Mouse (Mus musculus) thymus, adult 18-20 months (tissue): ENCODE measurements around the gene Cyp4a10.
"Not testable (repeated sequence)": the region's sequence is repeated elsewhere in the genome, so short reads cannot be mapped to it uniquely, and the experiment has no call there.

Experiments used
- DNase-seq, 2 experiments: peaks; one replicate each; pipeline ENCODE4 v3.0.0; 2022; ENCODE audit warnings: mixed read lengths in 2 of 2

Gene Cyp4a10

DNA sequence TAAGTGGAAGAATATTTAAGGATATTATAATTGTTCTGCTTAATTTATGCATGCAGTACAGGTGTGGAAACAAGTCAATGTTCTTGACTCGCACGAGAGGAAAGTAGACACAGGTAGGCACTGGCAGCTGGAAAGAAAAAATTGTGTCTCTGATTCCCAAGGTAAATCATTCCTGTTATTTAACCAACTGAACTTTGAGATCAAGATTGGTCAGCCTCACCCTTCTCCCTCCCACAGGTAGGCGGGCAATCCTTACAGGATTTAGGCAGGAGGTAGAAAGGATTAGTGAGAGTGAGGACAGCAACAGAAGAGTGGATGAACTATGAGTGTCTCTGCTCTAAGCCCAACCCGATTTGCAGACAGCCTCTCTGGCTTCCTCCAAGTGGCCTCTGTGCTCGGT is at the start of gene Cyp4a10:
Gene Cyp4a10 (plus strand): TSS at position 265 of the 400 bp plus-strand sequence.
- not testable (repeated sequence) for DNase-seq

DNA sequence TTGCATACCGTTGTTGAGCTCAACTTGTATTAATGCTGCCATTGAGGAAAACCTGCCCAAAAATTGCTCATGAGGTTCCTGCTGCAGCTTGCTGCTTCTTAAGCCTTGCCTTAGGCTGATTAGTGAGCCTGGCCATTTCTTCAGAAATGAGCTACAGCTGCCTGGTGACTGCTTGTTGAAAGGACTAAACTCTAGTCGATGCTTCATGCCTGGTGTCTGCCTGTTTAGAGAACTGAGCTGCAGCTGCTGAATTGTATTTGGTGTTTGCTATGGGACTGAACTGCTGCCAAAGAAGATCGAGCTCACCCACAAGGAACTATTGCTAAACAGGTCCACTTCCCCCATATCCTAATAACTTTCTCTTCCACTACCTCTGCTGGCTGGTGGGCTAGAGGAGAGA is 44.5 kb upstream of the Cyp4a10 start:
- not testable (repeated sequence) for DNase-seq

DNA sequence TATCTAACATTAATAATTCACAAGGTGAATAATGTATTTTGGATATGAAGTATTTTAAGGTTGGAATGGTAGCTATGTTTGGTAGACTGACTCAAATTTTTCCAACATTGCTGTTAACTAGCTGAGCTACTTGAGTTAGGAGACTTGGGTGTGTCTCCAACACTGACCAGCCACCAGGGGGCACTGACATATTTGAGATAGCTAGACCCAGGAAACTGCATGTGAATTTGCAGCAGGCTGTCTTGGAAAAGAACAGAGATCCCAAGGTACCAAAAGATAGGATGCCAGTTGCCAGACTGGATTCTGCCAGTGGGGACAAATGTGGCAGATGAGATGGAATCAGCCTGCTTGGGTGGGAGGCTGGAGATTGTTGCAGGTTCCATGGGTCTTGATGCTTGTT is 42.0 kb upstream of the Cyp4a10 start:
- DNase-seq, result not testable (repeated sequence)

DNA sequence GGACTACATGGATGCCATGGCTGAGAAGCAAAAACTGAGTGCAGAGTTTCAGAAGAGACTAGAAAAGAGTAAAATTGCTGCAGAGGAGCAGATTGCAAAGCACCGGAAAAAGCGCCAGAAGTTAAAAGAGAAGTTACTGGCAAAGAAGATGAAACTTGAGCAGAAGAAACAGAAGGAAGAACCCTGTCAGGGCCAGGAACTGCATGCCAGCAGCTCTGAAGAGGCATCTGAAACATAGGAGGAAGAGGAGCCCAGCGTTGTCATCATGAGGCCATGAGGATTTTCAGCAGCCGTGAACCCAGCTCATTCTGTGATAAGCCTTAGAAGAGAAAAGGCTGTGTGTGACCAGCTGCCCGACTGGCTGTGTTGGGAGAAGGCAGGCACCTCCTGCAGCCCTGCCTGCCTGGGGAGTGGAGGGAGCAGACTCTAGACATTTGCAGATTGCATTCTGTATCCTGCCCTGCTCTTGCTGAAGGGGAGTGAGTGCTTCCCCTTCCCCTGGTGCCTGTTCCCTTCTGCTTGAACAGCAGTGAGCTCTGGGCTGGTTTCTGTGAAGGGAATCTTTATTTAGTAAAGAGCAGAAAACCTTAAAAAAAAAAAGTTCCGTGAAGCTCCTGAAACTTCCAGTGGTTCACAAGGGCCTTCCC is 36.9 kb upstream of the Cyp4a10 start:
- no peak for DNase-seq

DNA sequence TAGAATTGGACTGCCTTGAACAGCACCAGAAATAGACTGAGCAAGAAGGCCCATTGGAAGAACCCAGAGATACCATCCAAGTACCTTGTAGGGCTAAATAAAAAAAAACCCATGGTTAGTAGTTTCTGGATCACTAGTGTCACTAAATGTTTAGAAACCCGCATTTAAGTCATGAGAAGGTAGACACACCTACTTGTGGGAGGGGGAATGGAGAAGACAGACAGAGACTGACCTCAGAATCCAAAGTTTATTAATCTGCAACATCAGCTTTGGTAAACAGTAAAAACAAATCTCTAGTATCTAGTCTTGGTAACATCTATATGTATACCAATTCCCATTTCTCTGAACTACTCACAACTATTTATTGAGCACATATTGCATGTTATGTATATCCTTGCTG is 22.1 kb upstream of the Cyp4a10 start, which contains the start of gene Cyp4a14:
Gene Cyp4a14 (minus strand): TSS at position 142 of the 400 bp plus-strand sequence.
- DNase-seq, result no peak

DNA sequence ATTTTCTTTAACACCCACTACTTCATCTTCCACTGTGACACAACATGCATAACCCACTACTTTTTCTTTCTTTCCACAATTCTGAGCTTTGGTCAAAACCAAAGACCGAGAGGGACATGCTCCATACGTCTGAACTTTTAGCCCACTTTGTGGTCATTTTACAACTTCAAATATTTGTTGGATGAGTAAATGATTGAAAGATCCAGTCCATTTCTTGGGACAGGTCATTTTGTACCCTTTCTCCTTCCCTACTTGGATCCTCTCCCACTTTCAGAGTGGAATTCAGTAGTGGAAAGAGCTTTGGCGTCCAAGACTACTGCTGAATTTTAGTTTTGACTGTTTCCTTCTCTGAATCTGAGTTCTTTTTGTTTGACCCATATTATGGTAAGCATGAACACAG is 20.6 kb upstream of the Cyp4a10 start:
- no peak for DNase-seq

DNA sequence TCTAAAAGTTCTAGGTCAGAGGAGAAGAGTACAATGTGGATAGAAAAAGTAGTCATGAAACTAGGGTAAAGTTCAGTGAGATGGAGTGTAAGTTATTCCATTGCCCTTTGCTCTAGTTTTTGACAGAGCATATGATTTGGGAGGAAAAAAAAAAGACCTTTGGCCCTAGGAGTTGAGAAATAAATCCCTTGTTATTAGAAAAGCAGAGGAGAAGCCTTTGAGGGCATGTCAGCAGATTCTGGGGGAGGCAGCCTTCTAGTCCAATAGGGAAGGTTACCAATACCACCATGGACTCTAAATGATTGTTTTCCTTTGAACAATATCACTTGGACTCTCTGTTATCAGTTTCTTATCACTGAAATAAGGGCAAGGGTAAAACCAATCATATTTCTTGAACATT is 4.1 kb upstream of the Cyp4a10 start:
- not testable (repeated sequence) for DNase-seq

DNA sequence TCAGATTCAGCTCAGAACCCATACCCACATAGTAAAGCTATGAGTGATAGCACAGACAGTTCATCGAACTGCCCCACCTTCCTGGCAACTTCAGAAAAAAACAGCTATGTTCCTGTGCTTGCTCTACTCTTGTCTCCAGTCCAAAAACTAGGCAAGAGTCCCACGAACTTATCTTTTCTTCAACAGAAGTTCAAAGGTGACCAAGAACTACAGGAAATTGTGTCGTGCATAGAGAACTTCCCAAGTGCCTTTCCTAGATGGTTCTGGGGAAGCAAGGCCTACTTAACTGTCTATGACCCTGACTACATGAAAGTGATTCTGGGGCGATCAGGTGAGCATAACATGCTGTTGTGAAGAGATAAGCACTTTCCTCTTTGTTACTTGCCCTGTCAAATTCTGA is 1.4 kb downstream of the Cyp4a10 start:
- no peak for DNase-seq

DNA sequence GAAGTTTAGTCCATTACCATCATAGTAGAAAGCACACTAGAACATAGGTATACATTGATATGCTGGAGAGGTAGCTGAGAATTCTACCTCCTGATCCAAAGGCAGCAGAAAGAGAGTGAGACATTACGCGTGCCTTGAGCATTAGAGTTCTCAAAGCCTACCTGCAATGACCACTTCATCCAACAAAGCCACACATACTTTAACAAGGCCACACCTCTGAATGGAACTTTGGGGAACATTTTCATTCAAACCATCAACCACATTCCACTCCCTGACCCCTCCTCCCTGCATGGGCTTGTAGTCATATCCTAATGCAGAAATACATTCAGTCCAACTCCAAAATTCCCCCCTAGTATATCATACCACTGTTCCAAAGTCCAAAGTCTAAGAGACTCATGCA is 3.7 kb downstream of the Cyp4a10 start:
- DNase-seq, result no peak

DNA sequence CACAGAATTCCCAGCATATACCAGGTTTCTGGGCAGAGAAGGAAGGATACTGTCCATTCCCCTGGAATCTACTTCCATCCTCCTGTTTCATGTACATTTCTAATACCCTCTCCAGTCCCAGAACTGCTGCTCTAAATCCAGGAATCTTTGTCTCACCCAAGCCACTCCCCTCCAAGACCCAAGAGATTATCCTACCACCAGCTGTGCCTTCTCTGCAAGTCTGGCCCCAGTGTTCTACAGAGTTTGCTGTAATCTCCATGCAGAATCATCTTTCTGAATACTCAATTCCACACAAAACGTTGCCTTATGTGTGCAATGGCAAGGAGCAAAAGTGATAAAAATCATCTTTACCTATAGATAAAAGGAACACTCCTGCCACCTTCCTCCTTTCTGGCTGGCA is 27.0 kb downstream of the Cyp4a10 start:
- no peak for DNase-seq

DNA sequence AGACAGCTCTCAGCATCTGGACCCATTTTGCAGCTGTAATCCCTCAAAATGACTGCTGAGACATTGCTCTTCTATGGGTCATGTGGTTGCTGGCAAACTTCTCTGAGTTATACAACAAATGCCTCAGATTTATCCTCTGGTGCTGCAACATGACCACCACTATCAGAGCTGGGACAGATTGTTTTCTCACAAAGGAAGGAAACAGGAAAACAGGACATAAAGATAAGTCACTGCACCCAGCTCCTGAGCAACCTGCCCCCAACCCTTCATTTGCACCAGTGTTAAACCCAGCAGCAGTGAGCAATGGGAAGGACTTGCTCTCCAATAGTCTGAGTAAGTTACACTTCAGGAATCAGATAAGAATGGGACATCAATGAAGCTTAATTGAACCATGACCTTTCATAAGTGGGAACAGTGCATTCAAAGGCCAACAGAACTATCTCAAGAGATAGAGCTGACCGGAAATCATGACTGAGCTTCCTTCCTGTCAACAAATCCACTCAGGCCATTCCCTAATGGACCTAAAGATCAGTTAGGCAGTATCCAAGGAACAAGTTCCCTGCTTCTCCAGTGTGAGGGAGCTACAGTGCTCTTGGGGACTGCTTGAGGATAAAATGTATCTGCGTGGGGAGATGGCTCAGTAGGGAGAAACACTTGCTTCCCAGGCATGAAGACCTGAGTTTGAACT is 28.2 kb downstream of the Cyp4a10 start:
- no peak for DNase-seq

DNA sequence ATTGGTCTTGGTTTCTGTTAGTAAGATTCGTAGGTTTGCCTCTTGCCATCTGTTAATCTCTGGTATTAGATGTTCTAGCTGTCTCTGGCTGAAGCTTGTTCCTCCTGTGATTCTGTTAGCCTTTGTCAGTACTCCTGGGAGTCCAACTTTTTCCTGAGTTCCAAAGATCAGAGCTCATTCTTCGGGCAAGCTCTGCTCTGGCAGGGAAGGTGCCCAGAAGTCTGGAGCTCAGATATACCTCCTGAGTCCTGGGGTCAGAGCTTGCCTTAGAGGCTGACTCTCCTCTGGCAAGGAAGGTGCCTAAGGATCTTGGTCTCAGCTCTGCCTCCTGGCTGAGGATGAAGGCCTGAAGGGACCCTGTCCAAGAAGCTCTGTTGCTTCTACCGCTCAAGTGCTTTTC is 34.7 kb downstream of the Cyp4a10 start:
- DNase-seq, result no peak

DNA sequence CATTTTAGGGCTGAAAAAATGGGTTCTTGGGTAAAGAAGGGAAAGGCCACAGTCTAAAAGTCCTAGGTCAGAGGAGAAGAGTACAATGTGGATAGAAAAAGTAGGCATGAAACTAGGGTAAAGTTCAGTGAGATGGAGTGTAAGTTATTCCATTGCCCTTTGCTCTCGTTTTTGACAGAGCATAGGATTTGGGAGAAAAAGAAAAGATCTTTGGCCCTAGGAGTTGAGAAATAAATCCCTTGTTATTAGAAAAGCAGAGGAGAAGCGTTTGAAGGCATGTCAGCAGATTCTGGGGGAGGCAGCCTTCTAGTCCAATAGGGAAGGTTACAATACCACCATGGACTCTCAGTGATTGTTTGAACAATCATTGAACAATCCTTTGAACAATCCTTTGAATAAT is 37.4 kb downstream of the Cyp4a10 start:
- no peak for DNase-seq

DNA sequence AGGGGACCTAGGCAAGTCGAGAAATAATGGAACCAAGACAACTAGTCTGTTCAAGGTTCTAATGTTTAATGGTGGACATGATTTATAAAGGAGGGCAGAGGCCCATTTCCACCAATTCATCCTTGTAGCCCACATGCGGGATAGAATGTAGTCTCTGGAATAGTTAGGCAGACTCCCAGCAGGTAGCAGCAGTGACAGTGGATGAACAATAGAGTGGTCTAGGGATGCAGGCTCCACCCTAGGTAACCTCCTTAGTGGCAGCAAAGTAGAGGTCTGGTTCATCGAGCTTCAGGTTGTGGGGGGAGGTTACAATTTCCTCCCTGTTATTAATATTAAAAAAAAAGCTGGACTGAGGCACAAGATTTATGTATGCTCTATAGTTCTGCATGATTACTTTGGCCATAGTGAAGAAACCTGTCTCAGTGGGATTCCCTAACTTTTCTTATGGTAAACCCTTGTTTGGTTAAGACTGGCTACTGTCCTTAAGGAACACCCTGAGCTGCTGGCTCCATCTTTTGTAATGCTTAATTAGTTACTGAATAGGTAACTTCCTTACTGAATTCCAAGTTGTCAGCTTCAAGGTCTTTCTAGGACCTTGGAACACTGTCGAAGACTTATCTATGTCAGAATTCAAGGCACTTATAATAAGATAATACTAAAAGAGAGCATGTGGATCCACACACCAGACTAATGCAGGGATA is 39.9 kb downstream of the Cyp4a10 start:
- DNase-seq, result no peak

DNA sequence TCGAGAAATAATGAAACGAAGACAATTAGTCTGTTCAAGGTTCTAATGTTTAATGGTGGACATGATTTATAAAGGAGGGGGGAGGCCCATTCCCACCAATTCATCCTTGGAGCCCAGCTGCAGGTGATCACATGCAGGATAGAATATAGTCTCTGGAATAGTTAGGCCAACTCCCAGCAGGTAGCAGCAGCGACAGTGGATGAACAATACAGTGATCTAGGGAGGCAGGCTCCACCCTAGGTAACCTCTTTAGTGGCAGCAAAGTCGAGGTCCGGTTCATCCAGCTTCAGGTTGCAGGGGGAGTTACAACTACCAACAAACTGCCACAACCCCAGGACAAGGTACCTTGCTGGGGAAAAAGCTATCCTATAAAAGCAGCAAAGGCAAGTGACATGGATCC is 43.2 kb downstream of the Cyp4a10 start:
- DNase-seq, result not testable (repeated sequence)

DNA sequence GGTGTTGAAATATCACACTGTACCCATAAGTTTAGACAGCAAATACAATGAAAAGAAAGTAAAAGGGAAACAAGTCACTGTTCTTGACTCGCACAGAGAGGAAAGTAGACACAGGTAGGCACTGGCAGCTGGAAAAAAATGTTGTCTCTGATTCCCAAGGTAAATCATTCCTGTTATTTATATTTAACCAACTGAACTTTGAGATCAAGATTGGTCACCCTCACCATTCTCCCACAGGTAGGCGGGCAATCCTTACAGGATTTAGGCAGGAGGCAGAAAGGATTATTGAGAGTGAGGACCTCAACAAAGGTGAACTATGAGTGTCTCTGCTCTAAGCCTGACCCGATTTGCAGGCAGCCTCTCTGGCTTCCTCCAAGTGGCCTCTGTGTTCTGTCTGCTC is 45.3 kb downstream of the Cyp4a10 start, which contains the start of gene Cyp4a31:
Gene Cyp4a31 (plus strand): TSS at position 249 of the 400 bp plus-strand sequence.
- no peak for DNase-seq

DNA sequence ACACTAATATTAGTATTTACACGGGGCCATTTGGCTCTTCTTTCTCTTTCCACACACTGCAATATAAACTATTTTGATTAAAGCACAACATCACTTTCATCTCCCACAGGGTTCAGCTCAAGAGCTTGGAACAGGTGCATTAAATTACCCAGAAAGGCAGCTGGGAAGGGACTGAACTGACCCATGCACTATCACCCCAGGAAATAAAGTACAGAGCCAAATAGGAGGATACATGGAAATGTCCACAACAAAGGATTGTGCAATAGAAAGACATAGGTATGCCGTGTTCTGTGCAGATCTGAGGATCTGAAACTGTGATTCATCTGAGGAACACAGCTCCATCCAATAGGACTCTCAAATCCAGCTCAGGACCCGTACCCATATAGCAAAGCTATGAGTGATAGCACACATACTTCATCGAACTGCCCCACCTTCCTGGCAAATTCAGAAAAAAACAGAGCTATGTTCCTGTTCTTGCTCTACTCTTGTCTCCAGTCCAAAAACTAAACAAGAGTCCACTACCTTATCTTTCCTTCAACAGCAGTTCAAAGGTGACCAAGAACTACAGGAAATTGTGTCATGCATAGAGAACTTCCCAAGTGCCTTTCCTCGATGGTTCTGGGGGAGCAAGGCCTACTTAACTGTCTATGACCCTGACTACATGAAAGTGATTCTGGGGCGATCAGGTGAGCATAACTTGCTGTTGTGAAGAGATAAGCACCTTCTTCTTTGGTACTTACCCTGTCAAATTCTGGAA is 46.6 kb downstream of the Cyp4a10 start:
- DNase-seq, result not testable (repeated sequence)

DNA sequence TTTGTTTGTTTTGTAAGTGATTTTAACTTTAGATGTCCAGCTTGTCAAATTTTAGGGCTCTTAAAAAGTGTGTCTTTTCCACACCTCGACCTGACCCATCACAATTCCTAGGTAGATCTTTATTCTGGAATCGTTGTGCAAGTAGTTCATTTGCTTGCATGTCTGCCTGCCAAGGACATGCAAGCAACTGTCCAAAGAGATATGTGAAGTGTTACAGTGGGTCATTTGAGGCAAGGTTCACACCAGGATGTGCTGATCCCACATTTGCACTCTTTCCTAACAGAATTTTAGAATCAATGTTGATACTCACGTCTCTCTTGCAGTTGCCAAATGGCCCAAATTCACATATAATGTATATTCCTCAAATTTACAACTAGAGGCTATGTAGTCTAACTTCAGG is 57.2 kb downstream of the Cyp4a10 start:
- DNase-seq, result no peak

DNA sequence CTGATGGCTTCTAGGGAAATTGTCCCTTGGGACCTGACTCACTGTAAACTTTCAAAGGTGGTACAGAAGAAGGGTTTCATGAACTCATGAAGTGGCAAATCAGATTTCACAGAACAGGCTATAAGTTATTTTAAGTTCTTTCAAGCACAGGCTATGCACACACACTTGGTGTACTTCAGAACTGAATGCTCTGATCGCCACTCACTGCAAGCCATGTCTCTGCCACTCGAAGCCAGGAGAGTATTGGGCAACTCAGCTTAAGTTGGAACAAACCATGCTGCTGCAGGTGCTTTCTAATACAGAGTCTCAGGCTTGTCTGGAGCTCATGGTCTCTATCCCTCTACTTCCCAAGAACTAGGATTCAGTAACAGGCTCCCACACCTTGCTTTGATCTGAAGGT is 57.7 kb downstream of the Cyp4a10 start:
- DNase-seq, result no peak

DNA sequence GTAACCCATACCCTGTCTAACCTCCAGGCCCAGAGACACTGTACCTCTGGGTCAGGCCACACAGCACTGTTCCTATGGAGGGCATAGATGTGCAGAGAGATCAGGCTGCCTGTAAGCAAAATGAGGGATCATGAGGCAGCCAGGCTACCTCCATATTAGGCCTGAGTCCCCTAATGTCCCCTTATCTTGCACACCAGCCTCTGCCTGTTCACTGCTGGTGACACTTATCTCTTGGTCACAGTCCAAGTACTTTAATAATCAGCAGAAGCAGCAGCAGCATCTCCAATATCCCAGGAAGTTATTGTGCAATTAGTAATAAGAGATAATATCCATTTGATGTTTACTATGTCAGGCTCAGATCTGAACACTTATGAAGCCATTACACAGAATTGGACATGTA is 65.0 kb downstream of the Cyp4a10 start:
- DNase-seq, result no peak
